Mouse (Mus musculus) thymus, adult 2 months (tissue): ENCODE data around the gene Alg5.

Experiments used
- CTCF ChIP-seq: fragments of 200-500 bp; IDR thresholded peaks from 2 replicates; pipeline ENCODE4 v1.5.1; 2012; ENCODE audit warnings: mild to moderate bottlenecking, control low read depth, low read length, moderate library complexity, borderline replicate concordance; ENCODE audit not compliant: control insufficient read depth, poor library complexity, insufficient read depth; ENCODE audit errors: extremely low read depth
- POLR2A ChIP-seq: fragments of 200-500 bp; IDR thresholded peaks from 2 replicates; pipeline ENCODE4 v1.6.1; 2012; ENCODE audit warnings: mild to moderate bottlenecking, low read length, control low read depth, moderate library complexity; ENCODE audit not compliant: control insufficient read depth, poor library complexity, insufficient read depth; ENCODE audit errors: extremely low read depth

DNA sequence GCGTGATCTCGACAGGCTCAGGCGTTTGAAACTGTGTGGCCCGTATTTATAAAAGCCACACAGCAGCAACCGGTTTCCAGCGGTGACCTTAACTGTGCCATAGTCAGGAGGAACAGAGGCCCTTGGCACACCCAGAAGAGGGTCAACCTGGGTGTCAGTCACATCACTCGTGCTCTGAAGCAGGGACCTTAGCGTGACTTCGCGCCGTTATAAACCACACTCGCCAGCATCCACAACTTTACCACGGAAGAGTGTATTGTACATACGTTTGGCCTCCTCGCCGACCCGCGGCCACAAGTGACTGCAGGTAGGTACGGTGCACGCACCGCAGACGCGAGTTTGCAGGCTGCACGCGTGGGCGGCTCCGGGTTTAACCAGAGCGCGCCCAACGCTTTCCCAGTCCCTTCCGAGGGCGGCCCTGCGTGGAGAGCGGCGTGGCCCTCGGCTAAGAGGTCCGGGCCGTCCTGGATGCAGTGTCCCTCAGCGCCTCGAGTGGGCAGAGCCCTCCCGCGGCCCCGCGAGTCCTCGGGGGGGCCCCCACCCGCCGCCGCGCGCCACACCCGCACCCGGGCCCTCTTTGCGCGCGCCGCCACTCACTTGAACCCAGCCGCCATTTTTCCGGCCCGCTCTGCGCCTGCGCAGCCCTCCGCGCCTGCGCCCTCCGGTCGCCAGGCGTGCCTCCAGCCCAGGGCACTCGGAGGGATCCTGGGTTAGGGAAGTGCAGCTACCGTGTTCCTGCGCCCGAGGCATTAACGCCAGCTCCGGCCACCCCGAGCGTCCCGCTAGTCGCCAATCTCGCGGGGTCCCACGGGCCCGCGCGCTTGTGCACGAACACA lies 710 bp upstream of the Alg5 start:
- TF ChIP-seq POLR2A (peak; percentile 90), CTCF (no peak)
